Mouse (Mus musculus): Measurements from ENCODE around the gene Ppp1r12b. TPM values are rescaled to one million over a fixed set of nuclear protein-coding genes. Genes with fewer than 3 reads are reported as not detected.

The Ppp1r12b gene
- polyA plus RNA-seq, 1 experiment from 2014 or later = 7.6 TPM

DNA sequence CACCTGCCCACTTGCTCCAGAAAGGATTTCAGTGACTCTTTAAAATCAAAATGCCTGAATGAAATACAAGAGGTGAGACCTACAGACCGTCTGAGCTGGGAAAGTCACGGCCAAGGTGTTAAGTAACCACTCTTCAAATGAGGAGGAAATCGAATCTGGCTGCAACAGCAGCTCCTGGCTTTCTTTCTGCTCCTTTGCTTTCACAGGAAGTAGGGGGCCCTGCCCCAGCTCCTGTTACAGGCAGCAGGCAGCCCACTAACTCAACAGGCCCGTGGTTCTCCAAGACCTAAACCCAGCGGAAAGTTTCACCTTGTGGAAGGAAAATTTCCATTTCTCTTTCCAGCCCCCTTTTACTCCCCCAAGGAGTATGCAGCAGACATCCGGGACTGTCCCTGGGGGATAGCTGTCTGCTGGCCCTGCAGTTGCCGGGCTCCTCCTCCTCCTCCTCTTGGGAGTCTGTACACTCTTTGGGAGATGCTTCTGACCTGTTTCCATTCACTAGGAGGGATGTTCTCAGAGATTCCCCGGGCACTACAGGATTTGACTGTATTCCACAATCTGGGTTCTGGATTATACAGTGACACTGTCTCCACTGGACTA is 36.4 kb upstream of the Ppp1r12b start:
- Histone ChIP-seq H3K4me2 (replicated peaks; ENCODE audit: low read depth, low read length) (no peak overlapping the region), H3K27ac (ENCODE audit: low read depth, low read length) (no peak overlapping the region), H3K4me3 (ENCODE audit: low read length) (no peak overlapping the region), H3K36me3 (ENCODE audit: control insufficient read depth, insufficient read depth, low read length) (no peaks in the 10 kb centered on the region), H3K4me1 (ENCODE audit: control insufficient read depth, insufficient read depth, low read length) (peaks cover 8% of the 10 kb centered on the region), H3K9me3 (ENCODE audit: control insufficient read depth, low read length) (no peaks in the 10 kb centered on the region), H3K9ac (ENCODE audit: low read depth, low read length) (no peak overlapping the region), H3K27me3 (ENCODE audit: control insufficient read depth, insufficient read depth, low read length) (peaks cover 6% of the 10 kb centered on the region)
- ATAC-seq (ENCODE audit: low FRiP score, low TSS enrichment) = peak; percentile 58; the same call in 1 of the 2 replicates
- WGBS = 9% methylated on average over 8 of the region's 8 CpGs

GRCm38 (mm10) chr1:134989372-134989771 is 33.6 kb upstream of the Ppp1r12b start:
- 8% methylated on average over 7 of the region's 7 CpGs for WGBS
- Histone ChIP-seq H3K9ac (ENCODE audit: low read depth, low read length) (no peak overlapping the region), H3K27me3 (ENCODE audit: control insufficient read depth, insufficient read depth, low read length) (no peaks in the 10 kb centered on the region; the same call in 1 of the 2 replicates), H3K4me1 (ENCODE audit: control insufficient read depth, insufficient read depth, low read length) (peaks cover 8% of the 10 kb centered on the region), H3K9me3 (ENCODE audit: control insufficient read depth, low read length) (no peaks in the 10 kb centered on the region), H3K4me2 (replicated peaks; ENCODE audit: low read depth, low read length) (no peak overlapping the region), H3K27ac (ENCODE audit: low read depth, low read length) (no peak overlapping the region), H3K4me3 (ENCODE audit: low read length) (no peak overlapping the region), H3K36me3 (ENCODE audit: control insufficient read depth, insufficient read depth, low read length) (no peaks in the 10 kb centered on the region)
- no peak for ATAC-seq (ENCODE audit: low FRiP score, low TSS enrichment)

- peaks cover 8% of the 10 kb centered on the region for H3K4me1 ChIP-seq (ENCODE audit: control insufficient read depth, insufficient read depth, low read length)
- H3K4me2 ChIP-seq (replicated peaks; ENCODE audit: low read depth, low read length) = peak overlapping the region; percentile 74
- peak overlapping the region; percentile 40 for H3K9ac ChIP-seq (ENCODE audit: low read depth, low read length)
- H3K36me3 ChIP-seq (ENCODE audit: control insufficient read depth, insufficient read depth, low read length) = no peaks in the 10 kb centered on the region
- WGBS = 20% methylated on average over 14 of the region's 14 CpGs
- H3K27me3 ChIP-seq (ENCODE audit: control insufficient read depth, insufficient read depth, low read length) = no peaks in the 10 kb centered on the region; the same call in 1 of the 2 replicates
- no peaks in the 10 kb centered on the region for H3K9me3 ChIP-seq (ENCODE audit: control insufficient read depth, low read length)
- no peak for ATAC-seq (ENCODE audit: low FRiP score, low TSS enrichment)
- peak overlapping the region; percentile 34 for H3K4me3 ChIP-seq (ENCODE audit: low read length)
- no peak overlapping the region for H3K27ac ChIP-seq (ENCODE audit: low read depth, low read length)
These were observed 32.2 kb upstream of the Ppp1r12b start for GRCm38 (mm10) chr1:134987962-134988341.

- peak overlapping the region; percentile 40 for H3K9ac ChIP-seq (ENCODE audit: low read depth, low read length)
- H3K27ac ChIP-seq (ENCODE audit: low read depth, low read length) = no peak overlapping the region
- peaks cover 8% of the 10 kb centered on the region for H3K4me1 ChIP-seq (ENCODE audit: control insufficient read depth, insufficient read depth, low read length)
- H3K4me2 ChIP-seq (replicated peaks; ENCODE audit: low read depth, low read length) = peak overlapping the region; percentile 74
- no peaks in the 10 kb centered on the region for H3K36me3 ChIP-seq (ENCODE audit: control insufficient read depth, insufficient read depth, low read length)
- H3K27me3 ChIP-seq (ENCODE audit: control insufficient read depth, insufficient read depth, low read length) = no peaks in the 10 kb centered on the region; the same call in 1 of the 2 replicates
- WGBS = 32% methylated on average over 48 of the region's 48 CpGs
- H3K9me3 ChIP-seq (ENCODE audit: control insufficient read depth, low read length) = no peaks in the 10 kb centered on the region
- ATAC-seq (ENCODE audit: low FRiP score, low TSS enrichment) = peak; percentile 44
- peak overlapping the region; percentile 34 for H3K4me3 ChIP-seq (ENCODE audit: low read length)
These were observed 31.6 kb upstream of the Ppp1r12b start for GRCm38 (mm10) chr1:134987173-134987961.

- Histone ChIP-seq H3K4me1 (ENCODE audit: control insufficient read depth, insufficient read depth, low read length) (no peaks in the 10 kb centered on the region), H3K27me3 (ENCODE audit: control insufficient read depth, insufficient read depth, low read length) (no peaks in the 10 kb centered on the region), H3K36me3 (ENCODE audit: control insufficient read depth, insufficient read depth, low read length) (peaks cover 51% of the 10 kb centered on the region), H3K9me3 (ENCODE audit: control insufficient read depth, low read length) (no peaks in the 10 kb centered on the region), H3K4me2 (replicated peaks; ENCODE audit: low read depth, low read length) (no peak overlapping the region), H3K4me3 (ENCODE audit: low read length) (no peak overlapping the region), H3K9ac (ENCODE audit: low read depth, low read length) (no peak overlapping the region), H3K27ac (ENCODE audit: low read depth, low read length) (no peak overlapping the region)
- no peak for ATAC-seq (ENCODE audit: low FRiP score, low TSS enrichment)
- WGBS = 91% methylated on average over 1 of the region's 1 CpGs
These were observed 17.2 kb upstream of the Ppp1r12b start for GRCm38 (mm10) chr1:134972920-134973319.

DNA sequence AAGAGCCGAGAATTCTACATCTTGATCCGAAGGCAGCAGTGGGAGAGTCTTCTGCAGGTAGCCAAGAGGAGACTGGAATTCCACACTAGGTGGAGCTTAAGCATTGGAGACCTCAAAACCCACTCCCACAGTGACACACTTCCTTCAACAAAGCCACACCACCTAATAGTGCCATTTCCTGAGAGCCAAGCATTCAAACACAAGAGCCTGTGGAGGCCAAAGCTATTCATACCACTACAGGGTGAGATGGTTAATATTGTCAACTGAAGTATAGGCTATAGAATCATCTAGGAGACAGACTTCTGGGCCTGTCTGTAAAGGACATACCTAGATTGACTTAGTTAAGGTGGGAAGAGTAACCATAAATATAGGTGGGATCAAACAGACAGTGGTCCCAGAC is 9.7 kb upstream of the Ppp1r12b start:
- no peak for ATAC-seq (ENCODE audit: low FRiP score, low TSS enrichment)
- Histone ChIP-seq H3K36me3 (ENCODE audit: control insufficient read depth, insufficient read depth, low read length) (peaks cover 25% of the 10 kb centered on the region), H3K9me3 (ENCODE audit: control insufficient read depth, low read length) (no peaks in the 10 kb centered on the region), H3K27ac (ENCODE audit: low read depth, low read length) (no peak overlapping the region), H3K4me3 (ENCODE audit: low read length) (no peak overlapping the region), H3K4me1 (ENCODE audit: control insufficient read depth, insufficient read depth, low read length) (no peaks in the 10 kb centered on the region), H3K9ac (ENCODE audit: low read depth, low read length) (no peak overlapping the region), H3K27me3 (ENCODE audit: control insufficient read depth, insufficient read depth, low read length) (no peaks in the 10 kb centered on the region), H3K4me2 (replicated peaks; ENCODE audit: low read depth, low read length) (no peak overlapping the region)
- 90% methylated on average over 2 of the region's 2 CpGs for WGBS

- 3% methylated on average over 11 of the region's 11 CpGs for WGBS
- Histone ChIP-seq H3K27me3 (ENCODE audit: control insufficient read depth, insufficient read depth, low read length) (no peaks in the 10 kb centered on the region), H3K9me3 (ENCODE audit: control insufficient read depth, low read length) (no peaks in the 10 kb centered on the region), H3K9ac (ENCODE audit: low read depth, low read length) (peak overlapping the region; percentile 66), H3K4me3 (ENCODE audit: low read length) (peak overlapping the region; percentile 62), H3K27ac (ENCODE audit: low read depth, low read length) (no peak overlapping the region), H3K4me1 (ENCODE audit: control insufficient read depth, insufficient read depth, low read length) (no peaks in the 10 kb centered on the region), H3K4me2 (replicated peaks; ENCODE audit: low read depth, low read length) (peak overlapping the region; percentile 66), H3K36me3 (ENCODE audit: control insufficient read depth, insufficient read depth, low read length) (peaks cover 3% of the 10 kb centered on the region; the same call in 1 of the 2 replicates)
- peak; percentile 41; the same call in 1 of the 2 replicates for ATAC-seq (ENCODE audit: low FRiP score, low TSS enrichment)
These were observed 7.1 kb upstream of the Ppp1r12b start for GRCm38 (mm10) chr1:134962821-134963220.

DNA sequence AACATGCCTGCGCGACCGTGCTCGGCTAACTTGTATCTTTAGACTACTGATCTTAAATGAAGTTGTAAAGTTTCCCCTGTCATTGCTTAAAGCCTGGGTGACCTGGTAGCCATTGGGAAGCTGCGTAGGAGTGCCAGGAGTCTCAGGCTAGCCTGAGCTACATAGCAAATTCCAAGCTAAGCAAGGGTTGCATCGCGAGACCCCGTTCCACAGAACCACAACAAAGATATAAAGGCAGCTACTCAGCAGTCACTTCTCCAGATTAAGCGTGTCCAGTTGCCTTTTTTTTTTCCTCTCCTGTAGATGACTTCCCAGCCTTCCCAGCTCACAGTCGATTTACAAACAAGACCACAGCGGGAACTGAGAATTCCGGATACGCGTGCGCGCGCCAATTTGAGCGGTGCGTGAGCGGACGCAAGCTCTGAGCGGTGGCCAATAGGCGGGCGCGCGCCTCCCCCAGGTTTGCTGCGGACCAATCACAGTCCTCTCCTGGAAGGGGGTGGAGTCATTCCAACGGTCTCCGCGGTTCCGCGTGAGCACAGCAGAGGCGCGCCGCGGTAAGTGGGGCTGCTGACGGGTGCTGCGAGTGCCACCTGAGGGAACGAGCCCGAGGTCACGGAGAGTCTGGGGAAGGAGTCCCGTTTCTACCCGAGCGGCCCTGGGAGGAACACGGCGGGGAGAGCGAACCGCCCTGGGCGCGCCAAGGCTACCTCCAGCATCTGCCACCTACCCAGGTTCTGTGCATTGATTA is 6.5 kb upstream of the Ppp1r12b start, which contains the start of gene Ube2t:
Gene Ube2t, plus strand, starts transcription at position 513 of the 751 bp plus-strand sequence.
- no peaks in the 10 kb centered on the region for H3K36me3 ChIP-seq (ENCODE audit: control insufficient read depth, insufficient read depth, low read length)
- H3K4me2 ChIP-seq (replicated peaks; ENCODE audit: low read depth, low read length) = peak within 1 kb of the TSS; percentile 66
- peak within 1 kb of the TSS; percentile 66 for H3K9ac ChIP-seq (ENCODE audit: low read depth, low read length)
- no peaks in the 10 kb centered on the region for H3K4me1 ChIP-seq (ENCODE audit: control insufficient read depth, insufficient read depth, low read length)
- H3K27ac ChIP-seq (ENCODE audit: low read depth, low read length) = no peak within 1 kb of the TSS
- H3K4me3 ChIP-seq (ENCODE audit: low read length) = peak within 1 kb of the TSS; percentile 62
- no peaks in the 10 kb centered on the region for H3K27me3 ChIP-seq (ENCODE audit: control insufficient read depth, insufficient read depth, low read length)
- no peaks in the 10 kb centered on the region for H3K9me3 ChIP-seq (ENCODE audit: control insufficient read depth, low read length)
- ATAC-seq (ENCODE audit: low FRiP score, low TSS enrichment) = peak; percentile 100
- WGBS = 2% methylated on average over 50 of the region's 50 CpGs
